Mouse (Mus musculus) hindbrain, embryonic 11.5 days (tissue): Measurements from ENCODE around the gene Nsf. TPM values are rescaled to one million over a fixed set of nuclear protein-coding genes. Genes with fewer than 3 reads are reported as not detected.
"Not testable (repeated sequence)": the region's sequence is repeated elsewhere in the genome, so short reads cannot be mapped to it uniquely, and the experiment has no call there.

ENCODE experiments used
- ATAC-seq: fragments of 200-750 bp; cut with Nextera tagmentation; 2 replicates; pipeline ENCODE4 v1.8.0; 2017; ENCODE audit warnings: mild to moderate bottlenecking, moderate TSS enrichment, moderate library complexity; ENCODE audit not compliant: low FRiP score
- DNase-seq: peaks from one replicate; pipeline ENCODE4 v3.0.0-alpha.2; 2015; ENCODE audit warnings: low spot score
- H3K27ac ChIP-seq: fragments of 300-500 bp; sonication (generic); 2 replicates; pipeline ENCODE4 v1.5.1; 2014; ENCODE audit warnings: mild to moderate bottlenecking, low read depth, low read length
- H3K27me3 ChIP-seq: fragments of 300-500 bp; sonication (generic); 2 replicates; pipeline ENCODE4 v1.6.1; 2014; ENCODE audit warnings: mild to moderate bottlenecking, low read length, moderate library complexity, mixed read lengths; ENCODE audit not compliant: control insufficient read depth, insufficient read depth
- H3K36me3 ChIP-seq: fragments of 300-500 bp; sonication (generic); 2 replicates; pipeline ENCODE4 v1.6.1; 2014; ENCODE audit warnings: mild to moderate bottlenecking, low read length, moderate library complexity, mixed read lengths; ENCODE audit not compliant: control insufficient read depth, insufficient read depth
- H3K4me1 ChIP-seq: fragments of 300-500 bp; sonication (generic); replicated peaks from 2 replicates; pipeline ENCODE4 v1.6.1; 2014; ENCODE audit warnings: low read length, mixed read lengths; ENCODE audit not compliant: control insufficient read depth, insufficient read depth
- H3K4me2 ChIP-seq: fragments of 300-500 bp; sonication (generic); replicated peaks from 2 replicates; pipeline ENCODE4 v1.6.1; 2014; ENCODE audit warnings: mild to moderate bottlenecking, low read depth, low read length
- H3K4me3 ChIP-seq: fragments of 300-500 bp; sonication (generic); 2 replicates; pipeline ENCODE4 v1.5.1; 2014; ENCODE audit warnings: low read depth, low read length
- H3K9ac ChIP-seq: fragments of 300-500 bp; sonication (generic); 2 replicates; pipeline ENCODE4 v1.6.1; 2014; ENCODE audit warnings: low read depth, low read length
- H3K9me3 ChIP-seq: fragments of 300-500 bp; sonication (generic); 2 replicates; pipeline ENCODE4 v1.6.1; 2016; ENCODE audit warnings: low read length; ENCODE audit not compliant: control insufficient read depth
- WGBS: fragments of 180-500 bp; shearing (Covaris S2); extraction: QIAGEN DNeasy Blood & Tissue Kit; methylation state at CpG from one replicate; pipeline ENCODE4 v1.1.7; 2014; 5-methylcytosine and 5-hydroxymethylcytosine counted together
- polyA plus RNA-seq: library from polyadenylated mRNA; unstranded; fragments of >200 nt; fragmentation: Nextera tagmentation; extraction: Ambion mirVana; gene quantifications from 2 replicates; pipeline ENCODE4 v1.2.1, GENCODE M21; 2014

Gene Nsf
- polyA plus RNA-seq, 1 experiment from 2014 or later = 59.7 TPM

DNA sequence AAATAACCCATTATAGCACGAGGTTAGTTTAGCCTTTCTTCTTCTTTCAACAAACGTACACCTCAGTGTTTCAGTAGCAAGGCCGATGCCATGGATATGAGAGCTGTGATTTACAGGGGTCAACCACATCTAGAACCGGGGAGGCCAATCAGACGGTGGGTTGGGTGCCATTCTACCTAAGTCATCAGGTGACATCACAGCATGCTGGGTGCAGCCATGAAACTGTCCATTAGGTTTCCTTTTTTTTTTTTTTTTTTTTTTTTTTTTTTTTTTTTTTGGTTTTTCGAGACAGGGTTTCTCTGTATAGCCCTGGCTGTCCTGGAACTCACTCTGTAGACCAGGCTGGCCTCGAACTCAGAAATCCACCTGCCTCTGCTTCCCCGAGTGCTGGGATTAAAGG, 74.4 kb downstream of the Nsf start:
- H3K27ac ChIP-seq, H3K4me1 ChIP-seq, H3K36me3 ChIP-seq, H3K4me2 ChIP-seq, ATAC-seq, H3K9me3 ChIP-seq, H3K27me3 ChIP-seq, H3K9ac ChIP-seq, H3K4me3 ChIP-seq, DNase-seq: not testable (repeated sequence)
- WGBS = 95% methylated on average over 7 of the region's 8 CpGs

- Histone ChIP-seq H3K9ac (no peak overlapping the region), H3K27me3 (no peaks in the 10 kb centered on the region), H3K27ac (no peak overlapping the region), H3K4me1 (no peaks in the 10 kb centered on the region), H3K36me3 (0 out of 2 replicates have a peak, but pooled peaks cover 2% of the 10 kb centered on the region), H3K4me3 (no peak overlapping the region), H3K4me2 (no peak overlapping the region), H3K9me3 (no peaks in the 10 kb centered on the region)
- ATAC-seq (no peak), DNase-seq (no peak)
- WGBS = 86% methylated on average over 6 of the region's 6 CpGs
These were observed 75.4 kb downstream of the Nsf start for GRCm38 (mm10) chr11:103878441-103878840.

- no peak overlapping the region for H3K4me2 ChIP-seq
- ATAC-seq (no peak), DNase-seq (no peak)
- H3K27ac ChIP-seq = no peak overlapping the region
- 0 out of 2 replicates have a peak, but pooled peaks cover 6% of the 10 kb centered on the region for H3K36me3 ChIP-seq
- H3K9me3 ChIP-seq = no peaks in the 10 kb centered on the region
- no peaks in the 10 kb centered on the region for H3K4me1 ChIP-seq
- H3K4me3 ChIP-seq = no peak overlapping the region
- H3K27me3 ChIP-seq = no peaks in the 10 kb centered on the region
- no peak overlapping the region for H3K9ac ChIP-seq
- 86% methylated on average over 9 of the region's 9 CpGs for WGBS
These were observed 83.5 kb downstream of the Nsf start for GRCm38 (mm10) chr11:103870352-103870751.

DNA sequence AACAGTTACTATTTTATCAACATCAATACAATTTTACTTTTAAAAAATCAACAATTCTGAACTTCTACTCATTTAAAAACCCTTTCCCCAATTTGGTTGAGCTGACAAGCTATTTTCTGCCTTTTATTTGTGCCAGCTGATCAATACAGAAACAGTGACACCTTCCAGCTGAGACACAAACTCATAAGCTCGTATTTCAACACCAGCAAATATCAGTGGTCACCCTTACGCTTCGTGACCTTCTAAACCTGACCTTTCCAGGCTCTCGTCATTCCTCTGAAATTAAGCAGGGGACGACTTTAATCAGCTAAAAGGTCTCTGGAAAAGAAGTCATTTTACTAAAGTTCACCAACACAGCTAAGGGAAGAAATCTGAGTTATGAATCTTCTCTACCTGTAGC, 86.2 kb downstream of the Nsf start:
- Histone ChIP-seq H3K9me3 (no peaks in the 10 kb centered on the region), H3K27ac (no peak overlapping the region), H3K27me3 (no peaks in the 10 kb centered on the region), H3K36me3 (0 out of 2 replicates have a peak, but pooled peaks cover 4% of the 10 kb centered on the region), H3K4me1 (no peaks in the 10 kb centered on the region), H3K4me2 (no peak overlapping the region), H3K4me3 (no peak overlapping the region), H3K9ac (no peak overlapping the region)
- no peak for DNase-seq
- WGBS = 55% methylated on average over 5 of the region's 5 CpGs
- ATAC-seq = no peak

DNA sequence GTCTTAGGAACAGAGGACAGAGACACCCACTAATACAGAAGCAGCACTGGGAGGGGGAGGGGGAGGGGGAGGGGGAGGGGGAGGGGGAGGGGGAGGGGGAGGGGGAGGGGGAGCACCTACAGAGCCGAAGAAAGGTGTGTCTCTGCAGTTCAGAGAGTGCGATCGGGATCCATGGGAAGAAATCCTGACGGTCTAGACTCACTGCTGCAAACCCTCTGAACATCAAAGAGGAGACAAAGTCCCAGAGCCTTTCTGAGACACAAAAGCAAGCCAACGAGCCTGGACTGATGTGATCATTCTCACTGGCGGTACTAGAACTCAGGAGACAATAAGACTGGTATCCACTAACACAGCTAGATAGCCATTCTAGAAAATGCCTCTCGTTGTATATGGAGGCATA, 88.5 kb downstream of the Nsf start:
- no peak overlapping the region for H3K27ac ChIP-seq
- no peaks in the 10 kb centered on the region for H3K4me1 ChIP-seq
- H3K4me3 ChIP-seq = no peak overlapping the region
- DNase-seq (no peak), ATAC-seq (no peak)
- H3K36me3 ChIP-seq = no peaks in the 10 kb centered on the region
- no peak overlapping the region for H3K9ac ChIP-seq
- 75% methylated on average over 7 of the region's 7 CpGs for WGBS
- no peak overlapping the region for H3K4me2 ChIP-seq
- H3K27me3 ChIP-seq = no peaks in the 10 kb centered on the region
- H3K9me3 ChIP-seq = no peaks in the 10 kb centered on the region

GRCm38 (mm10) chr11:103864486-103864885, 89.4 kb downstream of the Nsf start:
- Histone ChIP-seq H3K4me2 (no peak overlapping the region), H3K4me3 (no peak overlapping the region), H3K9me3 (no peaks in the 10 kb centered on the region), H3K36me3 (no peaks in the 10 kb centered on the region), H3K9ac (no peak overlapping the region), H3K27me3 (no peaks in the 10 kb centered on the region), H3K27ac (no peak overlapping the region), H3K4me1 (no peaks in the 10 kb centered on the region)
- DNase-seq = no peak
- ATAC-seq = no peak
- 83% methylated on average over 4 of the region's 4 CpGs for WGBS

DNA sequence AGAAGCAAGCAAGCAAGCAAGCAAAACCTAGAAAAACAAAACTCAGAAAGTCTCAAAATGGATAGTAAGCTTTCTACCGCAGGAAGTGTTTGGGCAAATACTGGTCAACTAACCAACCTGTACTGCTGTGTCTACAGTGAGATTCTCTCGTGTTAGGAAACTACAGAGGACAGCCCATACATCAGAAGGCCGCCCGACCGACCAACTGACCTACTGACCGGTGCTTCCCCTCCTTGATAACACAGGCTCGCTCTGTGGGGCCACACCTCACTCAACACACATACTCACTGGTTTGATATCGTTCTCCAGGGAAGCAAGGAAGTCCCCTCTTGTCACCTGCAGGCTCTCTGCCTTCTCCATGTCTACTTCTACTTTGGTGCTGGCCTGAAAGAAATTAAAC, 90.9 kb downstream of the Nsf start:
- Histone ChIP-seq H3K27ac (no peak overlapping the region), H3K9me3 (no peaks in the 10 kb centered on the region), H3K9ac (no peak overlapping the region), H3K4me1 (no peaks in the 10 kb centered on the region), H3K4me2 (no peak overlapping the region), H3K27me3 (no peaks in the 10 kb centered on the region), H3K36me3 (no peaks in the 10 kb centered on the region), H3K4me3 (no peak overlapping the region)
- ATAC-seq (no peak), DNase-seq (no peak)
- WGBS = 88% methylated on average over 8 of the region's 8 CpGs

GRCm38 (mm10) chr11:103859933-103860610, 93.8 kb downstream of the Nsf start:
- H3K9me3 ChIP-seq = no peaks in the 10 kb centered on the region
- no peaks in the 10 kb centered on the region for H3K27me3 ChIP-seq
- 0 out of 2 replicates have a peak, but pooled peaks cover 2% of the 10 kb centered on the region for H3K36me3 ChIP-seq
- ATAC-seq (no peak), DNase-seq (no peak)
- H3K9ac ChIP-seq = no peak overlapping the region
- 90% methylated on average over 4 of the region's 4 CpGs for WGBS
- H3K4me1 ChIP-seq = no peaks in the 10 kb centered on the region
- no peak overlapping the region for H3K4me2 ChIP-seq
- H3K4me3 ChIP-seq = no peak overlapping the region
- H3K27ac ChIP-seq = no peak overlapping the region

- H3K36me3 ChIP-seq = 0 out of 2 replicates have a peak, but pooled peaks cover 2% of the 10 kb centered on the region
- 69% methylated on average over 5 of the region's 5 CpGs for WGBS
- no peaks in the 10 kb centered on the region for H3K9me3 ChIP-seq
- no peak overlapping the region for H3K4me3 ChIP-seq
- no peaks in the 10 kb centered on the region for H3K4me1 ChIP-seq
- H3K27me3 ChIP-seq = no peaks in the 10 kb centered on the region
- H3K4me2 ChIP-seq = no peak overlapping the region
- no peak for ATAC-seq
- DNase-seq = no peak
- H3K9ac ChIP-seq = no peak overlapping the region
- no peak overlapping the region for H3K27ac ChIP-seq
These were observed 95.1 kb downstream of the Nsf start for GRCm38 (mm10) chr11:103858760-103859159.
